Mouse (Mus musculus) CH12.LX (cell line): ENCODE data around the gene Spg11.

Experiments
- BHLHE40 ChIP-seq: IDR thresholded peaks from 2 replicates; pipeline ENCODE4 v1.6.1; 2011; ENCODE audit warnings: mild to moderate bottlenecking, low read depth, low read length, improper control_type of control experiment
- CHD2 ChIP-seq: IDR thresholded peaks from 2 replicates; pipeline ENCODE4 v1.6.1; 2011; ENCODE audit warnings: low read length, improper control_type of control experiment
- CTCF ChIP-seq, 2 experiments: IDR thresholded peaks in 1 of 2; conservative IDR thresholded peaks in 1 of 2; 2 replicates each; pipeline ENCODE4 v1.5.1; 2011 to 2012; ENCODE audit warnings: low read depth in 2 of 2, low read length in 2 of 2, improper control_type of control experiment in 1 of 2, inconsistent platforms in 1 of 2, mild to moderate bottlenecking in 1 of 2, moderate library complexity in 1 of 2
- ELF1 ChIP-seq: IDR thresholded peaks from 2 replicates; pipeline ENCODE4 v1.6.1; 2014; ENCODE audit warnings: low read depth, mild to moderate bottlenecking, inconsistent platforms, low read length, improper control_type of control experiment
- ETS1 ChIP-seq: conservative IDR thresholded peaks from 2 replicates; pipeline ENCODE4 v1.6.1; 2012; ENCODE audit warnings: low read depth, mild to moderate bottlenecking, inconsistent platforms, low read length, improper control_type of control experiment, moderate library complexity
- JUN ChIP-seq: IDR thresholded peaks from 2 replicates; pipeline ENCODE4 v1.6.1; 2011; ENCODE audit warnings: low read depth, mild to moderate bottlenecking, low read length, improper control_type of control experiment, moderate library complexity; ENCODE audit not compliant: insufficient read depth
- MAZ ChIP-seq: IDR thresholded peaks from 2 replicates; pipeline ENCODE4 v1.6.1; 2012; ENCODE audit warnings: low read depth, mild to moderate bottlenecking, inconsistent platforms, low read length, improper control_type of control experiment, moderate library complexity
- NELFE ChIP-seq: IDR thresholded peaks from 2 replicates; pipeline ENCODE4 v1.6.1; 2011; ENCODE audit warnings: low read depth, low read length, improper control_type of control experiment
- RAD21 ChIP-seq: IDR thresholded peaks from 2 replicates; pipeline ENCODE4 v1.6.1; 2011; ENCODE audit warnings: low read depth, mild to moderate bottlenecking, low read length, improper control_type of control experiment, moderate library complexity
- TBP ChIP-seq: conservative IDR thresholded peaks from 2 replicates; pipeline ENCODE4 v1.6.1; 2011; ENCODE audit warnings: low read depth, low read length, improper control_type of control experiment
- USF1 ChIP-seq: IDR thresholded peaks from 2 replicates; pipeline ENCODE4 v1.6.1; 2014; ENCODE audit warnings: low read depth, mild to moderate bottlenecking, inconsistent platforms, low read length, improper control_type of control experiment
- ZNF384 ChIP-seq: IDR thresholded peaks from 2 replicates; pipeline ENCODE4 v1.6.1; 2012; ENCODE audit warnings: low read depth, low read length, improper control_type of control experiment, inconsistent platforms

- TF ChIP-seq CTCF (conservative IDR thresholded peaks at IDR 0.05 in 1 of 2, IDR thresholded peaks at IDR 0.05 in 1 of 2; ENCODE audit: low read depth in 2 of 2, low read length in 2 of 2) (no peak), CHD2 (no peak), BHLHE40 (no peak), JUN (no peak), ZNF384 (no peak), NELFE (no peak), RAD21 (no peak), MAZ (no peak), USF1 (no peak), ETS1 (no peak), TBP (no peak), ELF1 (no peak)
Observed at GRCm38 (mm10) chr2:122086446-122086845, 31.7 kb downstream of the Spg11 start.
